Mouse (Mus musculus) heart, embryonic 12.5 days (tissue): Measurements from ENCODE around the gene Xkr8. TPM values are rescaled to one million over a fixed set of nuclear protein-coding genes. Genes with fewer than 3 reads are reported as not detected.

Experiments used
- ATAC-seq: fragments of 200-750 bp; cut with Nextera tagmentation; 2 replicates; pipeline ENCODE4 v1.8.0; 2017; ENCODE audit warnings: moderate TSS enrichment, moderate library complexity; ENCODE audit not compliant: insufficient number of reproducible peaks, low FRiP score
- H3K27ac ChIP-seq: fragments of 300-500 bp; sonication (generic); 2 replicates; pipeline ENCODE4 v1.5.1; 2016; ENCODE audit warnings: mild to moderate bottlenecking, moderate library complexity; ENCODE audit not compliant: poor library complexity, severe bottlenecking
- H3K27me3 ChIP-seq: fragments of 300-500 bp; sonication (generic); replicated peaks from 2 replicates; pipeline ENCODE4 v1.6.1; 2016; ENCODE audit warnings: mild to moderate bottlenecking, moderate library complexity
- H3K36me3 ChIP-seq: fragments of 300-500 bp; sonication (generic); 2 replicates; pipeline ENCODE4 v1.6.1; 2016; ENCODE audit warnings: mild to moderate bottlenecking, moderate library complexity
- H3K4me1 ChIP-seq: fragments of 300-500 bp; sonication (generic); replicated peaks from 2 replicates; pipeline ENCODE4 v1.6.1; 2016; ENCODE audit warnings: mild to moderate bottlenecking
- H3K4me2 ChIP-seq: fragments of 300-500 bp; sonication (generic); 2 replicates; pipeline ENCODE4 v1.6.1; 2016; ENCODE audit warnings: mild to moderate bottlenecking, moderate library complexity
- H3K4me3 ChIP-seq: fragments of 300-500 bp; sonication (generic); 2 replicates; pipeline ENCODE4 v1.5.1; 2016; ENCODE audit warnings: mild to moderate bottlenecking
- H3K9ac ChIP-seq: fragments of 300-500 bp; sonication (generic); 2 replicates; pipeline ENCODE4 v1.6.1; 2016; ENCODE audit warnings: mild to moderate bottlenecking, moderate library complexity
- H3K9me3 ChIP-seq: fragments of 300-500 bp; sonication (generic); replicated peaks from 2 replicates; pipeline ENCODE4 v1.6.1; 2016; ENCODE audit warnings: mild to moderate bottlenecking, moderate library complexity
- WGBS: fragments of 180-500 bp; shearing (Covaris S2); methylation state at CpG from one replicate; pipeline ENCODE4 v1.1.7; 2016; 5-methylcytosine and 5-hydroxymethylcytosine counted together
- polyA plus RNA-seq: library from polyadenylated mRNA; unstranded; fragments of >200 nt; fragmentation: Nextera tagmentation; extraction: Ambion mirVana; gene quantifications from 2 replicates; pipeline ENCODE4 v1.2.1, GENCODE M21; 2016

Xkr8 gene
- polyA plus RNA-seq, 1 experiment from 2014 or later: 5.2 TPM

GRCm38 (mm10) chr4:132676771-132677539 is 55.4 kb downstream of the Xkr8 start:
- Histone ChIP-seq H3K27me3 (no peaks in the 10 kb centered on the region), H3K36me3 (peaks cover 59% of the 10 kb centered on the region), H3K9me3 (no peaks in the 10 kb centered on the region), H3K27ac (no peak overlapping the region), H3K9ac (no peak overlapping the region), H3K4me2 (no peak overlapping the region), H3K4me3 (no peak overlapping the region), H3K4me1 (no peaks in the 10 kb centered on the region)
- WGBS: 86% methylated on average over 7 of the region's 7 CpGs
- no peak for ATAC-seq

Other genes starting within 250 kb of the Xkr8 start
- gene Sesn2, start 222.0 kb downstream of the Xkr8 start, polyA plus RNA-seq: 10.3 and 10.5 TPM in 2 replicates
- gene Atpif1, start 198.9 kb downstream of the Xkr8 start, polyA plus RNA-seq: 1,373 and 1,377 TPM in 2 replicates
- gene Dnajc8, start 197.0 kb downstream of the Xkr8 start, polyA plus RNA-seq: 130 and 135 TPM in 2 replicates
- 0.23 and 0.27 TPM in 2 replicates for gene Ptafr, start 168.5 kb downstream of the Xkr8 start, polyA plus RNA-seq
- gene Eya3, start 93.6 kb downstream of the Xkr8 start, polyA plus RNA-seq: 23.5 and 23.9 TPM in 2 replicates
- gene Smpdl3b, start 24.7 kb upstream of the Xkr8 start, polyA plus RNA-seq: 6.5 and 6.9 TPM in 2 replicates
- 85.0 and 87.4 TPM in 2 replicates for gene Rpa2, start 35.8 kb upstream of the Xkr8 start, polyA plus RNA-seq
- gene Themis2, start 63.8 kb upstream of the Xkr8 start, polyA plus RNA-seq: 0.50 TPM in 2 replicates
- 28.6 and 30.0 TPM in 2 replicates for gene Ppp1r8, start 110.6 kb upstream of the Xkr8 start, polyA plus RNA-seq
- gene Stx12, start 152.0 kb upstream of the Xkr8 start, polyA plus RNA-seq: 60.1 and 60.9 TPM in 2 replicates
- 25.9 and 29.0 TPM in 2 replicates for gene Fam76a, start 190.0 kb upstream of the Xkr8 start, polyA plus RNA-seq
- gene Fgr, start 241.5 kb upstream of the Xkr8 start, polyA plus RNA-seq: 0.19 and 0.23 TPM in 2 replicates